Mouse (Mus musculus) embryonic fibroblast, embryonic 13.5 days (primary cell): ENCODE measurements at regions not wholly inside any gene's neighbourhood (a gene's known extent, or its start where the extent isn't known, plus 50 kb on each side); places are given as distances from the start of the nearest gene placed in this dataset.

ENCODE experiments used
- CTCF ChIP-seq: IDR thresholded peaks from 2 replicates; pipeline ENCODE4 v1.5.1; 2011; ENCODE audit warnings: mild to moderate bottlenecking, control low read depth, low read length, moderate library complexity, borderline replicate concordance; ENCODE audit not compliant: insufficient read depth
- POLR2A ChIP-seq: IDR thresholded peaks from 2 replicates; pipeline ENCODE4 v1.6.1; 2011; ENCODE audit warnings: low read depth, mild to moderate bottlenecking, control low read depth, low read length, moderate library complexity

GRCm38 (mm10) chr3:19751946-19752345 lies 123.5 kb upstream of the 1700064H15Rik start:
- TF ChIP-seq POLR2A = no peak
- no peak for TF ChIP-seq CTCF
